Mouse (Mus musculus): ENCODE results near the gene Ccm2. TPM values are rescaled to one million over a fixed set of nuclear protein-coding genes. Genes with fewer than 3 reads are reported as not detected.
A peak's percentile ranks its signal among the peaks of the same experiment; 100 is the strongest.

Gene Ccm2
- polyA plus RNA-seq, 1 experiment from 2014 or later, result 87.0 TPM

DNA sequence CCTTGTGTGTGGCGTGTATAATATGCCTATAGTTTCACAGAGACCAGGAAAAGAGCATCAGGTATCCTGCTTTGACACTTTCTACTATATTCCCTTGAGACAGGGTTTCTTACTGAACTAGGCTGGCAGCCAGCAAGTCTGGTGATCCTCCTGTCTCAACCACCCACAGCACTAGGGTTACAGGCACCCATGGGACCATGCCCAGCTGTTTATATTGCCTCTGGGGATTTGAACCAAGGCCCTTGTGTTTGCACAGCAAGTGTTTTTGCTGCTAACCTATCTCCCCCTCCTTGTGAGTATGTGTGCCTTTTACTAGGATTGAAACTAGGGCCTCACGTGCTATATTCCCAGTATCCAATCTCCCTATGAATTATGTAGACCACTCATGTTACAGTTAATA, 34.9 kb downstream of the Ccm2 start:
- no peak overlapping the region for H3K4me3 ChIP-seq (ENCODE audit: low read depth, low read length)
- ATAC-seq (replicated peaks; ENCODE audit: low FRiP score, low TSS enrichment, low read depth), result no peak

DNA sequence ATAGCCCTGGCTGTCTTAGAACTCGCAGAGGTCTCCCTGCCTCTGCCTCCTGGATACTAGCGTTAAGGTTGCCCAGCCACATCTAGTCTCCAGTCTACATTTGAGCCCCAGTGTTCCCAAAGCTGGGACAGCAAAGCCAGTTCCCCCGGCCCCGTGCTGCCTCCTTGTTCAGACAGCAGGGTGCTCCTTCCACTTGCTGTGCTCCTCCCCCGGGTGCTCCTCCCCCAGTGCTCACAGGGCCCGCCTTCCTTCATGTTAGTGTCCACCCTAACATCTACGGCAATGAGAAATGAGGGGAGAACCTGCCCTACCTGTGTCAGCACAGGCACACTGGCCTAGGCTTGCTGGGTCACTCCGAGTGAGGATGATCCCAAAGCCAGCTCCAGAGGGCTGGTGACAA, 39.1 kb downstream of the Ccm2 start:
- no peak overlapping the region for H3K4me3 ChIP-seq (ENCODE audit: low read depth, low read length)
- no peaks in the 10 kb centered on the region for H3K4me1 ChIP-seq (replicated peaks; ENCODE audit: control insufficient read depth, insufficient read depth, low read length)
- ATAC-seq (replicated peaks; ENCODE audit: low FRiP score, low TSS enrichment, low read depth) (no peak), DNase-seq (ENCODE audit: low spot score) (no peak)
- no peak overlapping the region for H3K27ac ChIP-seq (ENCODE audit: low read depth)
- H3K9me3 ChIP-seq (ENCODE audit: control insufficient read depth, low read length), result no peaks in the 10 kb centered on the region
- H3K9ac ChIP-seq (ENCODE audit: low read length), result no peak overlapping the region
- WGBS, result 89% methylated on average over 8 of the region's 8 CpGs
- peaks cover 55% of the 10 kb centered on the region for H3K36me3 ChIP-seq (ENCODE audit: control insufficient read depth, insufficient read depth, low read length)
- H3K27me3 ChIP-seq (replicated peaks; ENCODE audit: control insufficient read depth, insufficient read depth, low read length), result no peaks in the 10 kb centered on the region
- no peak overlapping the region for H3K4me2 ChIP-seq (ENCODE audit: low read length)

More for the DNA sequence above, 34.9 kb downstream of the Ccm2 start:
- peaks cover 23% of the 10 kb centered on the region for H3K36me3 ChIP-seq (ENCODE audit: control insufficient read depth, insufficient read depth, low read length)
- no peak for DNase-seq (ENCODE audit: low spot score)
- 83% methylated on average over 2 of the region's 2 CpGs for WGBS
- no peaks in the 10 kb centered on the region for H3K4me1 ChIP-seq (replicated peaks; ENCODE audit: control insufficient read depth, insufficient read depth, low read length)
- no peak overlapping the region for H3K4me2 ChIP-seq (ENCODE audit: low read length)
- no peak overlapping the region for H3K27ac ChIP-seq (ENCODE audit: low read depth)
- H3K9me3 ChIP-seq (ENCODE audit: control insufficient read depth, low read length), result no peaks in the 10 kb centered on the region
- H3K27me3 ChIP-seq (replicated peaks; ENCODE audit: control insufficient read depth, insufficient read depth, low read length), result no peaks in the 10 kb centered on the region
- no peak overlapping the region for H3K9ac ChIP-seq (ENCODE audit: low read length)

DNA sequence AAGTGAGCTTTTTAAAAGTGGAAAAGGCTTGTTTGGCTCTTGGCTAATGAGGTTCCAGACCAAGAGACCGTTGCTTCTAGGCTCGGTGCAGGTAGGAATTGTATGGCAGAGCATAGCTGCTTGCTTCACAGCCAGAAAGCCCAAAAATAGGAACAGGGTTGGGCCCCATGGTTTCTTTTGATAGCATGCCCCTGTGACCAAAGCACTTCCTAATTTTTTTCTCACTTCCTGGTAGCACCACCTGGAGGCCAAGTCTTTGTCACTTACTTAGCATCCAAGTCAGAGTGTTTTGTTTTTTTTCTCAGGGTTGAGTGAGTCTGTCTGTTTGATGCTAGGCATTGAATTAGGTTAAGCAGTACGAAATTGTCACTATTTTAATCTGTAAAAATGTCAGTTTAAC, 40.0 kb downstream of the Ccm2 start:
- peaks cover 64% of the 10 kb centered on the region for H3K36me3 ChIP-seq (ENCODE audit: control insufficient read depth, insufficient read depth, low read length)
- DNase-seq (ENCODE audit: low spot score) (no peak), ATAC-seq (replicated peaks; ENCODE audit: low FRiP score, low TSS enrichment, low read depth) (no peak)
- H3K4me1 ChIP-seq (replicated peaks; ENCODE audit: control insufficient read depth, insufficient read depth, low read length), result no peaks in the 10 kb centered on the region
- no peak overlapping the region for H3K9ac ChIP-seq (ENCODE audit: low read length)
- peak overlapping the region; percentile 41 for H3K27ac ChIP-seq (ENCODE audit: low read depth)
- H3K9me3 ChIP-seq (ENCODE audit: control insufficient read depth, low read length), result no peaks in the 10 kb centered on the region
- WGBS, result 90% methylated on average over 3 of the region's 3 CpGs
- H3K27me3 ChIP-seq (replicated peaks; ENCODE audit: control insufficient read depth, insufficient read depth, low read length), result no peaks in the 10 kb centered on the region
- H3K4me2 ChIP-seq (ENCODE audit: low read length), result no peak overlapping the region
- H3K4me3 ChIP-seq (ENCODE audit: low read depth, low read length), result no peak overlapping the region

DNA sequence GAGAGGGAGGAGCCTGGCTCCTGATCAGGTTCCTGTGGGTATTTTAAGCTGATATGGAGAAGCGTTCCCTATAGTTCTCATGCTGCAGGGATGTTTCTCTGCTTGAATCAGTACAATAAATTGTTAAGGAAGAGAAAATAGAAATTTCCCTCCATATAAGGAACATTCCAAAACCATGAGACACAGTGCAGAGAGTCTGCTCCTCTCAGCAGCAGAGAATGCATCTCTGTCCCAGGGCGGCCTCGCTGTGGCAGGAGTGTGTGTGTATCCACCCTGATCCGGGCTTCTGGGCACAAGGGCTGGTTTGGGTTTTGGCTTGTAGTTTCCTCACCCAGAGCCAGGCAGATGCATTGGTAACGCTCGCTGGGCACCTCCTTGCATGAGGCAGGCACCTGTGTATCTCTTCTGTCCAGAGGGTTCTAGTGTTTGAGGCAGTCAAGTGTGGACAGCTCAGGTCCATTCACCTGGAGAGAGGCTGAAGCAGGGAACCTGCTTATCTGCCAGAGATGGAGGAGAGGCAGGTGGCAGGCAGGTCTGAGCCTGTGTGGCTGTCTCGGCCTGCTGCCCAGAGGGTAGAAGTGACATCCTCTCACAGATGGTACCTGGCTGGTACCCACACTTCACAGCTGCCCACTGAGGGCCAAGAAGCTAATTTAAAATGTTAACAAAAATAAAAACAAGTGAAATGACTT, 40.7 kb downstream of the Ccm2 start:
- WGBS, result 87% methylated on average over 7 of the region's 7 CpGs
- no peaks in the 10 kb centered on the region for H3K27me3 ChIP-seq (replicated peaks; ENCODE audit: control insufficient read depth, insufficient read depth, low read length)
- H3K9me3 ChIP-seq (ENCODE audit: control insufficient read depth, low read length), result no peaks in the 10 kb centered on the region
- ATAC-seq (replicated peaks; ENCODE audit: low FRiP score, low TSS enrichment, low read depth) (no peak), DNase-seq (ENCODE audit: low spot score) (no peak)
- peak overlapping the region; percentile 41 for H3K27ac ChIP-seq (ENCODE audit: low read depth)
- no peak overlapping the region for H3K4me2 ChIP-seq (ENCODE audit: low read length)
- peaks cover 72% of the 10 kb centered on the region for H3K36me3 ChIP-seq (ENCODE audit: control insufficient read depth, insufficient read depth, low read length)
- H3K4me3 ChIP-seq (ENCODE audit: low read depth, low read length), result no peak overlapping the region
- no peak overlapping the region for H3K9ac ChIP-seq (ENCODE audit: low read length)
- H3K4me1 ChIP-seq (replicated peaks; ENCODE audit: control insufficient read depth, insufficient read depth, low read length), result no peaks in the 10 kb centered on the region

DNA sequence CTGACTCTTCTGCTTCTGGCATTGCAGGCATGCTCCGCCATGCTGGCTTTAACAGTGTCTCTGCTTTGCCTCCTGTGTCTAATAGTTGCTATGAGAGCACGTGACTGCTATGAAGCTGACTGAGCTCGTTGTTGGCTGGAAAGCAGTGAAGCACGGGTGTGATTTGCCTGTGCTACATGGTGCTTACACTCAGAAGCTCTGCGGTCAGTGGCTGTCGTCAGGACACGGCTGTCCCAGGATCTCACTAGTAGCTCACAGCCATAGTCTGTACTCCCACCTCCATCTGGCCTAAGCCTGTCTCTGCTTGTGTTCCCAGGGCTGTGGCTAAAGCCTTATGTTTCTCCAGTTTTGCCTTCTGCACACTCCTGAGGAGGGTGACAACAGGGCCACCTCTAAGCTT, 41.6 kb downstream of the Ccm2 start:
- WGBS, result 88% methylated on average over 7 of the region's 7 CpGs
- no peak for ATAC-seq (replicated peaks; ENCODE audit: low FRiP score, low TSS enrichment, low read depth)
- no peak overlapping the region for H3K9ac ChIP-seq (ENCODE audit: low read length)
- H3K36me3 ChIP-seq (ENCODE audit: control insufficient read depth, insufficient read depth, low read length), result peaks cover 81% of the 10 kb centered on the region
- no peaks in the 10 kb centered on the region for H3K4me1 ChIP-seq (replicated peaks; ENCODE audit: control insufficient read depth, insufficient read depth, low read length)
- H3K27me3 ChIP-seq (replicated peaks; ENCODE audit: control insufficient read depth, insufficient read depth, low read length), result no peaks in the 10 kb centered on the region
- H3K27ac ChIP-seq (ENCODE audit: low read depth), result no peak overlapping the region
- H3K9me3 ChIP-seq (ENCODE audit: control insufficient read depth, low read length), result no peaks in the 10 kb centered on the region
- H3K4me2 ChIP-seq (ENCODE audit: low read length), result no peak overlapping the region
- no peak for DNase-seq (ENCODE audit: low spot score)
- no peak overlapping the region for H3K4me3 ChIP-seq (ENCODE audit: low read depth, low read length)

DNA sequence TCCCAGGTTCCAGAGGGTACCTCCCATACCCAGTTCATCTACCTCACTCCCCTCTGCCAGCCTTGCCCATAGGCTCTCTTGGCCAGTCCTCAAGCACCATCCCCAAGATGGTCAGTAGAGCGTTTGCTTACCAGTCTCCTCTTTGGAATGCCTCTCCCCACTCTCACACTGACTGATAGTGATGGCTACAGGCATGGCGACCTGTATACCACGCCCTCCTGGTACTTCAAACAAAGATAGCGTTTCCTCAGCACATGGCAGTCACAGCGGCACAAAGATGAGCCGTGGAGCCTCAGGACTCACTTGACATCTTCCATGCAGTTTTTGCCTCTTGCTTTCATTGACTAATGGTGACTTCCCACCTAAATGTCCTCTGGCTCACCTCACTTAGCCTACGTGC, 43.2 kb downstream of the Ccm2 start:
- Histone ChIP-seq H3K4me2 (ENCODE audit: low read length) (no peak overlapping the region), H3K9me3 (ENCODE audit: control insufficient read depth, low read length) (no peaks in the 10 kb centered on the region), H3K36me3 (ENCODE audit: control insufficient read depth, insufficient read depth, low read length) (peaks cover 90% of the 10 kb centered on the region), H3K27ac (ENCODE audit: low read depth) (no peak overlapping the region), H3K4me3 (ENCODE audit: low read depth, low read length) (no peak overlapping the region), H3K9ac (ENCODE audit: low read length) (no peak overlapping the region), H3K4me1 (replicated peaks; ENCODE audit: control insufficient read depth, insufficient read depth, low read length) (no peaks in the 10 kb centered on the region), H3K27me3 (replicated peaks; ENCODE audit: control insufficient read depth, insufficient read depth, low read length) (no peaks in the 10 kb centered on the region)
- 86% methylated on average over 7 of the region's 7 CpGs for WGBS
- no peak for DNase-seq (ENCODE audit: low spot score)
- no peak for ATAC-seq (replicated peaks; ENCODE audit: low FRiP score, low TSS enrichment, low read depth)

DNA sequence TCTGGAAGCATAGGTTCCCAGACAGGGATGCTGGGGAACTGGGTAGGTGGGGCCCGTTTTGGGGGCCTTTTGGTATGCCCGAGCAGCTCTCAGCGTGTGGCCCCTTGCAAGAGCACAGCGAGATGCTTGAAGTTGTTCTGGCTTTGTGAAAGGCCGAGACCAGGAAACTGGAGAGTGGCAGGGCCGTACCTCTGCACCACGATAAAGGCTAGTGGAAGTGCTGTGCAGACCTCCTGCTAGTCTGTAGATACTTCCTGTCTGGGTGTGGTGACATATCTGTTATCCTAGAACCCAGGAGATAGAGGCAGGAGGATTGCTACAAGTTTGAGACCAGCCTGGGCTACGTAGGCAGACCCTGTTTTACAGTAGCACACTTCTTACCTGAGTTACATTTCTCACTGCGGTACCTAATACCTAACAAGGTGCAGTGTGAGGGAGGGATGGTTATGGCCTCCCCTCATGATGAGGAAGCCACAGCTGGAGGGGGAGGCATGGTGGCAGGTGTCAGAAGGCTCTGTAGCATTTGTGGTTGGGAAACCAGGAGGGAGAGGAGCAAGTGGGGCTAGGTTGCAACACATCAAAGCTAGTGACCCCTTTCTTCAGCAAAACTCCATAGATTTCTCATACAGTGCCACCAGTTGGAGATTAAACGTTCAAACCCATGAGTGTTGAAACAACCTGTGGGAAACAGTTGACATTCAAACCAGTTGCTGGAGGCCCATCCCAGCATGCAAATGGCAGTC, 44.4 kb downstream of the Ccm2 start:
- WGBS, result 84% methylated on average over 10 of the region's 10 CpGs
- ATAC-seq (replicated peaks; ENCODE audit: low FRiP score, low TSS enrichment, low read depth), result no peak

DNA sequence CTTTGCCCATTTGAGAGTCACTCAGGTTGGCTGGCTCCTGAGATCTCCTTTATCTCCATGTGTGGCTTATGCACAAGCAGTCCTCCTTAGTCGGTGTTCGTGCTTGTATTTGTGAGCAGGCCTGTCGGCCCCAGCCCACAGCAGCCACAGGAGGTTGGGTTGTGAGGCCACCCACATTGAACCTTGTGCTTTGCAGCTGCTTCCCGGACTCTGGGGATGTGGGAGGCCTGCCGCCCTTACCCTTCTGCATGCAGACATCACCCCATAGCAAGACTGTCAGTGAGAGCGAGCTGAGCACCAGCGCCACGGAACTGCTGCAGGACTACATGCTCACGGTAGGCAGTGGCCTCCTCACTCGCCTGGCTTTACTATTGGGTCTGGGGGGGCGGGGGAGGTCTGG, 46.7 kb downstream of the Ccm2 start:
- DNase-seq (ENCODE audit: low spot score), result no peak
- Histone ChIP-seq H3K36me3 (ENCODE audit: control insufficient read depth, insufficient read depth, low read length) (peaks cover 100% of the 10 kb centered on the region), H3K4me2 (ENCODE audit: low read length) (no peak overlapping the region), H3K27me3 (replicated peaks; ENCODE audit: control insufficient read depth, insufficient read depth, low read length) (no peaks in the 10 kb centered on the region), H3K27ac (ENCODE audit: low read depth) (no peak overlapping the region), H3K4me1 (replicated peaks; ENCODE audit: control insufficient read depth, insufficient read depth, low read length) (0 out of 2 replicates have a peak, but pooled peaks cover 3% of the 10 kb centered on the region), H3K4me3 (ENCODE audit: low read depth, low read length) (no peak overlapping the region), H3K9ac (ENCODE audit: low read length) (no peak overlapping the region), H3K9me3 (ENCODE audit: control insufficient read depth, low read length) (no peaks in the 10 kb centered on the region)
- WGBS, result 74% methylated on average over 11 of the region's 11 CpGs
- no peak for ATAC-seq (replicated peaks; ENCODE audit: low FRiP score, low TSS enrichment, low read depth)

More for the DNA sequence above, 44.4 kb downstream of the Ccm2 start:
- Histone ChIP-seq H3K9ac (ENCODE audit: low read length) (no peak overlapping the region), H3K4me1 (replicated peaks; ENCODE audit: control insufficient read depth, insufficient read depth, low read length) (no peaks in the 10 kb centered on the region), H3K4me2 (ENCODE audit: low read length) (no peak overlapping the region), H3K27ac (ENCODE audit: low read depth) (no peak overlapping the region), H3K27me3 (replicated peaks; ENCODE audit: control insufficient read depth, insufficient read depth, low read length) (no peaks in the 10 kb centered on the region), H3K9me3 (ENCODE audit: control insufficient read depth, low read length) (no peaks in the 10 kb centered on the region), H3K4me3 (ENCODE audit: low read depth, low read length) (no peak overlapping the region), H3K36me3 (ENCODE audit: control insufficient read depth, insufficient read depth, low read length) (peaks cover 91% of the 10 kb centered on the region)
- no peak for DNase-seq (ENCODE audit: low spot score)

DNA sequence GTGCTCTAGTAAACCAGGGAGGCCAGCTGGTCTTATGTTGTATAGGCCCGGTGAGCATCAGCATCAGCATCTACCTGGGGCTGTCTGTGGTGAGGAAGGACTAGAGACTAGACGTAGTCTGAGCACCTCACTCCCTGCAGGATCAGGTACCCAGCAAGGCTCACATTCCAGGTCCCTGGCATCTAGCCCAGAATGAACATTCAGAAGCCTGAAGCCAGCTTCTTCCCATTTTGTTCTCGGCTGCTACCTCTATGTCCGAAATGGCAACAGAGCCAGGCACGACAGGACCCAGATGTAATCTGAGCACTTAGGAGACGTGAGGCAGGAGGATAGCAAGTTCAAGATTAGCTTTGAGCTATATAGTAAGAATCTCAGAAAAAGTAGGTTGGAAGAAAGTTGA, 48.2 kb downstream of the Ccm2 start:
- Histone ChIP-seq H3K9me3 (ENCODE audit: control insufficient read depth, low read length) (no peaks in the 10 kb centered on the region), H3K9ac (ENCODE audit: low read length) (no peak overlapping the region), H3K36me3 (ENCODE audit: control insufficient read depth, insufficient read depth, low read length) (peaks cover 87% of the 10 kb centered on the region), H3K27ac (ENCODE audit: low read depth) (no peak overlapping the region), H3K27me3 (replicated peaks; ENCODE audit: control insufficient read depth, insufficient read depth, low read length) (no peaks in the 10 kb centered on the region), H3K4me1 (replicated peaks; ENCODE audit: control insufficient read depth, insufficient read depth, low read length) (peaks cover 11% of the 10 kb centered on the region; the same call in 1 of the 2 replicates), H3K4me2 (ENCODE audit: low read length) (no peak overlapping the region), H3K4me3 (ENCODE audit: low read depth, low read length) (no peak overlapping the region)
- DNase-seq (ENCODE audit: low spot score) (no peak), ATAC-seq (replicated peaks; ENCODE audit: low FRiP score, low TSS enrichment, low read depth) (no peak)
- WGBS, result 84% methylated on average over 6 of the region's 6 CpGs

Data from intestine, embryonic 14.5 days (tissue).